Mouse (Mus musculus) layer of hippocampus, adult 9-10 months (tissue): ENCODE results near the gene Olfr680-ps1.
"Not testable (repeated sequence)": the region's sequence is repeated elsewhere in the genome, so short reads cannot be mapped to it uniquely, and the experiment has no call there.

Experiments
- DNase-seq: peaks from one replicate; pipeline ENCODE4 v3.0.0; 2022; ENCODE audit warnings: low spot score

Olfr680-ps1 gene

DNA sequence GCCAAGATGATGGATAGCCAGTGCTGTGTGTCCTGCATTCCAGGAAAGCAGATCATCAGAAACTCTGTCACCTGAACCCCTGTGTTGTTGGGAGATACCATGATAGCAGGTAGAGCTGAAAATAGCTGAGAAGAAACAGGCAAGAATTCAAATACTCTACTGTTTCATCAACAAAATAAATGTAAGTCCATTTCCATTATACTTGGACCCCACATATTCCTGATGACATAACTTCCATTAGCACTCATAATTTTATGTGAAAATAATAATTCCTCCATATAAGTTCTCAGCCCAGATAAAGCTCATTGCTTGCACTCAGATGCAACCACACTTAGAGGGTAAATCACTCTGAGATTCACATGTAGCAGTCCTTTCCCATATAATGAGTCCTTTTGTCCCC, at the start of gene Olfr680-ps1:
TSS of gene Olfr680-ps1 (minus strand) at position 101 of the 400 bp plus-strand sequence.
- not testable (repeated sequence) for DNase-seq

DNA sequence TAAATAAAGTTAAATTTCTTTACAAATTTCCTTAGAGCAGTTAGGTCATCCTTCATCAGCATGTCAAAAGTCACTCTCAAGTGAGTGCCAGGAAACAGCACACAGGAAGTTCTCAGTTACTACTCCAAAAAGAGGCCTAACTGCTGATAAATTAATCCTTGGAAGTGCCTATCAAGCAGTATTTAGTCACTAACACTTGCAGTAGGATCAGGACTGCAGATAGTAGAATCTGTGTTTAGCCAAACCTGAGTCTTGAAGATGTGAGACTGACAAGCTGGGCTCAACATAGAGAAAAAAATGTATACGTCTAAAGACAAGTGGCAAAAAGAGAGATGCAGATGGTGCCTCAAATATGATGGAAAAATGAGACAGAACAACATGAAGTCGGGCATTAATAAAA, 48.7 kb upstream of the Olfr680-ps1 start:
- no peak for DNase-seq

DNA sequence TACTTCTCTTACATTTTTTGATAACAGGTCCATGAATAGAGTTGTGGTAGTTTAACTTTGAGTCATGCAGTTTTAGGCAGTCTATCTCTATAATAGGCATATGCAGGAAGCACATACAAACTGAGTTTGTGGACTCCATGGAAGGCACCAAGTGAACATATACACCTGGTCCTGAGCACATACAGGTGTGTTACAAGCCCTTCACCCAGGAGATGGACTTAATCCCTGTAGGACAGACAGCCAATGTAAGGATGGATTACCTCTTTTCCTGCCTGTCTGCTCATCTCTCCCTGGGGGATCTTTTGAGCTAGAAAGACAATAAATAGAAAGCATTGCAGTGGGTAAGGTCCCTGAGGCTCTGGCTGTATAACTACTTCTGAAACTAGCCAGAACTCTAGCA, 23.9 kb upstream of the Olfr680-ps1 start, which contains the start of gene Olfr681:
TSS of gene Olfr681 (plus strand) at position 301 of the 400 bp plus-strand sequence.
- no peak for DNase-seq

DNA sequence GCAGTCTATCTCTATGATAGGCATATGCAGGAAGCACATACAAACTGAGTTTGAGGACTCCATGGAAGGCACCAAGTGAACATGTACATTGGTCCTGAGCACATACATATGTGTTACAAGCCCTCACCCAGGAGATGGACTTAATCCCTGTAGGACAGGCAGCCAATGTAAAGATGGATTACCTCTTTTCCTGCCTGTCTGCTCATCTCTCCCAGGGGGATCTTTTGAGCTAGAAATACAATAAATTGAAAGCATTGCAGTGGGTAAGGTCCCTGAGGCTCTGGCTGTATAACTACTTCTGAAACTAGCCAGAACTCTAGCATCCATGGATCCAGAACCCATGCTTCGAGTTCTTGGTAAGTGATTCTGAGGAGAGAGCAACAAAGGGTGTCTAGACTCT, 11.7 kb downstream of the Olfr680-ps1 start, which contains the start of gene Olfr679:
TSS of gene Olfr679 (plus strand) at position 301 of the 400 bp plus-strand sequence.
- no peak for DNase-seq

DNA sequence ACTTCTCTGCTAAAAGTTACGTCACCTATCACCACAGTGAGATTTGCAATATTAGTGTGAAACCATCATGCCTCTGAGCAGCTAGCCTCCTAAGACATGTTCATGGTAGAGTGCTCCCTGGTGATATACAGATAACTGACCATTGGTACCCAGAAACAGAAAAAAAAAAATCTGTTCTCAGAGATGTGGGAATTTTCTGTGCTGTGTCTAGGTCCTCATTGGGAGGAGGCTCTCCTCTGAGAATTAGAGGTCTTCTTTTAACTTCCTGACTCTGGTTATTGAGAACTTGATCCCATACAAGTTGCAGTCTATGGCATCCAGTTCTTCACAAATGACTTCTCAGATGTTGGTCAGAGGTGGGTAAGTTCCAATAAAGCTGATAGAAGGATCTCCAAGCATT, 28.4 kb downstream of the Olfr680-ps1 start, which contains the start of gene Olfr678:
TSS of gene Olfr678 (plus strand) at position 301 of the 400 bp plus-strand sequence.
- no peak for DNase-seq

DNA sequence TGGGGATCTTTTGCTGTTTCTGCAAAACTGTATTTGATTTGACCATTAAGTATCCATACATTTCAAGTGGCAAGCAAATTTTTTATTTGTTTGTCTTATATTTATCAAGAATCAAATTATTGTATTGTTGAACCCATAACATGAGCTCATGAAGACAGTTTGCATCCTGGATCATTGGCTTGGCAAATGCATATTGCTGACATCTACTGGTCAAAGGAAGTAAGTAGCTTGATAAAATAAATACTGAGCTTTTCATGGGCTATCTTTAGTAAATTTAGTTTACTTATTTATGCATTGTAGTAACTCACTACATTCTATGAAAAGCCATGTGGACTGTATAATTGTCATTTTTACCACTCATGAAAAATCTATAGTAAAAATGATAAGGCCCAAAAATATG, 33.7 kb downstream of the Olfr680-ps1 start:
- no peak for DNase-seq
